Mouse (Mus musculus) CH12.LX (cell line): ENCODE data around the gene Micu1. TPM values are rescaled to one million over a fixed set of nuclear protein-coding genes. Genes with fewer than 3 reads are reported as not detected.
"Not testable (repeated sequence)": the region's sequence is repeated elsewhere in the genome, so short reads cannot be mapped to it uniquely, and the experiment has no call there.

Experiments
- DNase-seq: peaks from one replicate; pipeline ENCODE4 v3.0.0-alpha.2; 2013; ENCODE audit errors: extremely low read depth
- H3K27ac ChIP-seq: 2 replicates; pipeline ENCODE4 v1.5.1; 2012; ENCODE audit warnings: low read depth, mild to moderate bottlenecking, control low read depth, moderate library complexity; ENCODE audit not compliant: insufficient read depth
- H3K27me3 ChIP-seq: replicated peaks from 2 replicates; pipeline ENCODE3; 2012; ENCODE audit warnings: inconsistent platforms
- H3K36me3 ChIP-seq, 2 experiments: replicated peaks in 1 of 2; 2 replicates each; pipeline versions ENCODE3 to v1.6.1; 2012; ENCODE audit warnings: inconsistent platforms in 1 of 2, low read length in 1 of 2, mild to moderate bottlenecking in 1 of 2, mixed read lengths in 1 of 2, moderate library complexity in 1 of 2; ENCODE audit not compliant: control insufficient read depth in 1 of 2, insufficient read depth in 1 of 2
- H3K4me1 ChIP-seq, 2 experiments: 2 replicates each; pipeline ENCODE4 v1.6.1; 2012; ENCODE audit warnings: inconsistent platforms in 1 of 2, moderate library complexity in 1 of 2; ENCODE audit not compliant: insufficient read depth in 2 of 2, control insufficient read depth in 1 of 2
- H3K4me2 ChIP-seq: 2 replicates; pipeline ENCODE4 v1.6.1; 2012; ENCODE audit warnings: low read depth, mild to moderate bottlenecking, control low read depth; ENCODE audit not compliant: poor library complexity, insufficient read depth, severe bottlenecking
- H3K4me3 ChIP-seq, 3 experiments: fragments of 150-350 bp in 1 of 3; sonication (generic) in 1 of 3; replicated peaks in 1 of 3; 2 replicates each; pipeline versions ENCODE3 to v1.5.1; 2011 to 2012; ENCODE audit warnings: low read depth in 2 of 3, low read length in 2 of 3, mild to moderate bottlenecking in 2 of 3, moderate library complexity in 2 of 3, control low read depth in 1 of 3, improper control_type of control experiment in 1 of 3, inconsistent platforms in 1 of 3, mixed read lengths in 1 of 3; ENCODE audit not compliant: poor library complexity in 1 of 3
- H3K79me2 ChIP-seq: replicated peaks from 2 replicates; pipeline ENCODE4 v1.6.1; 2012; ENCODE audit warnings: mild to moderate bottlenecking, moderate library complexity; ENCODE audit not compliant: control insufficient read depth, poor library complexity, insufficient read depth, severe bottlenecking; ENCODE audit errors: extremely low read depth
- H3K9ac ChIP-seq: 2 replicates; pipeline ENCODE4 v1.6.1; 2012; ENCODE audit warnings: low read depth, mild to moderate bottlenecking, control low read depth, moderate library complexity; ENCODE audit not compliant: insufficient read depth
- H3K9me3 ChIP-seq: replicated peaks from 2 replicates; pipeline ENCODE3; 2012; ENCODE audit warnings: low read length, inconsistent platforms, mixed read lengths
- ELF1 ChIP-seq: IDR thresholded peaks from 2 replicates; pipeline ENCODE4 v1.6.1; 2014; ENCODE audit warnings: low read depth, mild to moderate bottlenecking, inconsistent platforms, low read length, improper control_type of control experiment
- ETS1 ChIP-seq: conservative IDR thresholded peaks from 2 replicates; pipeline ENCODE4 v1.6.1; 2012; ENCODE audit warnings: low read depth, mild to moderate bottlenecking, inconsistent platforms, low read length, improper control_type of control experiment, moderate library complexity
- GABPA ChIP-seq: IDR thresholded peaks from 2 replicates; pipeline ENCODE4 v1.6.1; 2012; ENCODE audit warnings: low read depth, low read length, improper control_type of control experiment, inconsistent platforms; ENCODE audit not compliant: insufficient replicate concordance
- MAX ChIP-seq: IDR thresholded peaks from 2 replicates; pipeline ENCODE4 v1.6.1; 2011; ENCODE audit warnings: low read length, improper control_type of control experiment
- SIN3A ChIP-seq: IDR thresholded peaks from 2 replicates; pipeline ENCODE4 v1.6.1; 2012; ENCODE audit warnings: low read length, improper control_type of control experiment, inconsistent platforms
- TCF12 ChIP-seq: IDR thresholded peaks from 2 replicates; pipeline ENCODE4 v1.6.1; 2014; ENCODE audit warnings: low read depth, mild to moderate bottlenecking, inconsistent platforms, low read length, improper control_type of control experiment
- UBTF ChIP-seq: IDR thresholded peaks from 2 replicates; pipeline ENCODE4 v1.6.1; 2012; ENCODE audit warnings: low read depth, mild to moderate bottlenecking, inconsistent platforms, low read length, improper control_type of control experiment, moderate library complexity
- USF1 ChIP-seq: IDR thresholded peaks from 2 replicates; pipeline ENCODE4 v1.6.1; 2014; ENCODE audit warnings: low read depth, mild to moderate bottlenecking, inconsistent platforms, low read length, improper control_type of control experiment
- ZKSCAN1 ChIP-seq: IDR thresholded peaks from 2 replicates; pipeline ENCODE4 v1.6.1; 2012; ENCODE audit warnings: low read depth, inconsistent platforms, low read length, improper control_type of control experiment, borderline replicate concordance
- ZNF384 ChIP-seq: IDR thresholded peaks from 2 replicates; pipeline ENCODE4 v1.6.1; 2012; ENCODE audit warnings: low read depth, low read length, improper control_type of control experiment, inconsistent platforms
- dilution Hi-C: fragments of 300-500 bp; cut with MboI; formaldehyde crosslinking; loops from 2 replicates; pipeline ENCODE4 v1.14.3; 2020; ENCODE audit warnings: low sequenced_read_pairs; ENCODE audit not compliant: extremely low pct_unique_long_range_greater_than_20kb, extremely low pct_ligation_motif_present
- in situ Hi-C: fragments of 300-500 bp; cut with MboI; formaldehyde crosslinking; loops from 3 replicates; pipeline ENCODE4 v1.14.3; 2019; ENCODE audit warnings: low sequenced_read_pairs, low pct_ligation_motif_present, low pct_unique_long_range_greater_than_20kb, mixed read lengths
- polyA plus RNA-seq: library from polyadenylated mRNA; unstranded; fragments of >175 nt; gene quantifications from 2 replicates; pipeline ENCODE4 v1.2.1, GENCODE M21; 2012; ENCODE audit warnings: low read depth; ENCODE audit not compliant: insufficient read length
- total RNA-seq, 2 experiments: library from RNA; depleted of rRNA; stranded (reverse); fragments of 300-350 nt in 1 of 2; fragments of >200 nt in 1 of 2; gene quantifications; 2 replicates each; pipeline ENCODE4 v1.2.3; 2012 to 2014

Gene Micu1
- total and polyA plus RNA-seq, 3 experiments, result 23.1 to 37.1 (median 29.3) TPM

GRCm38 (mm10) chr10:59872651-59873050, 170.4 kb downstream of the Micu1 start:
- DNase-seq, H3K9ac ChIP-seq, H3K4me2 ChIP-seq, H3K27ac ChIP-seq, H3K79me2 ChIP-seq, H3K9me3 ChIP-seq, H3K36me3 ChIP-seq, dilution Hi-C loops, H3K4me3 ChIP-seq, H3K27me3 ChIP-seq, H3K4me1 ChIP-seq: not testable (repeated sequence)
- in situ Hi-C loops, result loop anchor here (25.0 kb wide), 1 partner anchor 735 kb away; no protein-coding TSS in a partner anchor

DNA sequence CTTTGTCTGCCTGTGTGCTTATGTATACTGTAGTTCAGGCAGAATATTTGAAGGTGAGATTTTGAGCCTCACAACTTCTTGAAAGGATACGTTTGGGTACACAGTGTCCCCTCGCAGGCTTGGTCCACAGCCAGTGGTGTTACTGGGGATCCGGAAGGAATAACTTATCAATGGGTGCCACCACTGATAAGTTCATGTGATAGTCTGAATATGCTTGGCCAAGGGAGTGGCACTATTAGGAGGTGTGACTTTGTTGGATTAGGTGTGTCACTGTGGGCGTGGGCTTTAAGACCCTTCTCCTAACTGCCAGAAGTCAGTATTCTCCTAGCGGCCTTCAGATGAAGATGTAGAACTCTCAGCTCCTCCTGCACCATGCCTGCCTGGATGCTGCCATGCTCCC, 170.9 kb downstream of the Micu1 start:
- Histone ChIP-seq H3K79me2 (no peaks in the 10 kb centered on the region), H3K9me3 (no peaks in the 10 kb centered on the region), H3K4me2 (no peak overlapping the region), H3K27me3 (no peaks in the 10 kb centered on the region), H3K4me3 (no peak overlapping the region), H3K9ac (no peak overlapping the region), H3K27ac (no peak overlapping the region), H3K36me3 (no peaks in the 10 kb centered on the region), H3K4me1 (peaks cover 0 to 3% of the 10 kb centered on the region in 2 experiments; a peak in 1 of 4 replicates)
- in situ Hi-C loops (loop anchor here (25.0 kb wide), 1 partner anchor 736 kb away; no protein-coding TSS in a partner anchor), dilution Hi-C loops (no loop called here)
- no peak for TF ChIP-seq ZKSCAN1
- TF ChIP-seq ZNF384, result no peak
- no peak for TF ChIP-seq SIN3A
- no peak for TF ChIP-seq TCF12
- no peak for TF ChIP-seq ELF1
- no peak for DNase-seq

DNA sequence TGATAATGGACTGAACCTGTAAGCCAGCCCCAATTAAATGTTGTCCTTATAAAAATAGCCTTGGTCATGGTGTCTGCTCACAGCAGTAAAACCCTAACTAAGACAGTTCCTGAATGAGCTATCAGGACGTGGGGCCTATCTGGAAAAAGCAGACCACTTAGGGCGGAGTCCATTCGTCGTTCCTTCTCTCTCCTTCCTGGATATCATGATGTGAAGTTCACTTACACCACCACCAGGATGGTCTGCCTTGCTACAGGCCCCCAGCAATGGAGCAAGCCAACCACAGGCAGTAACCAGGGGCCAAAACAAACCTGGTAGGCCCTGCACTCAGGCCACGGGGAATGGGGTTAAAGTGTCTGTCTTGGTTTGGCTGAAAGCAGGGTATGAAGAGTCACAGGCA, 171.3 kb downstream of the Micu1 start:
- dilution Hi-C loops, result no loop called here
- no peak for DNase-seq

More for the DNA sequence above, 171.3 kb downstream of the Micu1 start:
- H3K9ac ChIP-seq, result no peak overlapping the region
- no peak overlapping the region for H3K4me3 ChIP-seq
- no peaks in the 10 kb centered on the region for H3K79me2 ChIP-seq
- H3K9me3 ChIP-seq, result no peaks in the 10 kb centered on the region
- H3K4me2 ChIP-seq, result no peak overlapping the region
- H3K4me1 ChIP-seq, result peaks cover 2 to 3% of the 10 kb centered on the region in 2 experiments; a peak in 3 of 4 replicates
- no peak overlapping the region for H3K27ac ChIP-seq
- H3K36me3 ChIP-seq, result no peaks in the 10 kb centered on the region
- no peak for TF ChIP-seq USF1
- TF ChIP-seq UBTF, result no peak
- no peak for TF ChIP-seq MAX
- TF ChIP-seq ETS1, result no peak
- TF ChIP-seq GABPA, result no peak
- in situ Hi-C loops, result loop anchor here (25.0 kb wide), 1 partner anchor 736 kb away; no protein-coding TSS in a partner anchor
- H3K27me3 ChIP-seq, result no peaks in the 10 kb centered on the region
